Mouse (Mus musculus): ENCODE measurements around the gene Cyp26a1.

GRCm38 (mm10) chr19:37727366-37727765 is 29.8 kb downstream of the Cyp26a1 start:
- TF ChIP-seq GATA1 (IDR thresholded peaks at IDR 0.05; ENCODE audit: low read length) (no peak), TAL1 (IDR thresholded peaks at IDR 0.05; ENCODE audit: low read length) (no peak)
